Mouse (Mus musculus) hindbrain, embryonic 15.5 days (tissue): ENCODE measurements around the gene Nemp1. TPM values are rescaled to one million over a fixed set of nuclear protein-coding genes. Genes with fewer than 3 reads are reported as not detected.
A peak's percentile ranks its signal among the peaks of the same experiment; 100 is the strongest.

Experiments used
- ATAC-seq: fragments of 200-750 bp; cut with Nextera tagmentation; 2 replicates; pipeline ENCODE4 v1.8.0; 2017; ENCODE audit warnings: low read depth, moderate number of reproducible peaks, moderate TSS enrichment; ENCODE audit not compliant: low FRiP score
- H3K27ac ChIP-seq: fragments of 300-500 bp; sonication (generic); replicated peaks from 2 replicates; pipeline ENCODE4 v1.5.1; 2015; ENCODE audit warnings: mild to moderate bottlenecking, inconsistent platforms
- H3K27me3 ChIP-seq: fragments of 300-500 bp; sonication (generic); 2 replicates; pipeline ENCODE4 v1.6.1; 2015; ENCODE audit warnings: control low read depth, inconsistent platforms
- H3K36me3 ChIP-seq: fragments of 300-500 bp; sonication (generic); 2 replicates; pipeline ENCODE4 v1.6.1; 2015; ENCODE audit warnings: control low read depth, inconsistent platforms
- H3K4me1 ChIP-seq: fragments of 300-500 bp; sonication (generic); replicated peaks from 2 replicates; pipeline ENCODE4 v1.6.1; 2015; ENCODE audit warnings: control low read depth, inconsistent platforms
- H3K4me2 ChIP-seq: fragments of 300-500 bp; sonication (generic); 2 replicates; pipeline ENCODE4 v1.6.1; 2015; ENCODE audit warnings: moderate library complexity, mild to moderate bottlenecking, inconsistent platforms
- H3K4me3 ChIP-seq: fragments of 300-500 bp; sonication (generic); 2 replicates; pipeline ENCODE4 v1.5.1; 2015; ENCODE audit warnings: mild to moderate bottlenecking, inconsistent platforms
- H3K9ac ChIP-seq: fragments of 300-500 bp; sonication (generic); 2 replicates; pipeline ENCODE4 v1.6.1; 2015; ENCODE audit warnings: inconsistent platforms
- H3K9me3 ChIP-seq: fragments of 300-500 bp; sonication (generic); 2 replicates; pipeline ENCODE4 v1.6.1; 2016; ENCODE audit warnings: control low read depth, inconsistent platforms
- WGBS: fragments of 180-500 bp; shearing (Covaris S2); methylation state at CpG from one replicate; pipeline ENCODE4 v1.1.7; 2015; 5-methylcytosine and 5-hydroxymethylcytosine counted together
- polyA plus RNA-seq: library from polyadenylated mRNA; unstranded; fragments of >200 nt; fragmentation: Nextera tagmentation; extraction: Ambion mirVana; gene quantifications from 2 replicates; pipeline ENCODE4 v1.2.1, GENCODE M21; 2015

The Nemp1 gene
- polyA plus RNA-seq, 1 experiment from 2014 or later: 3.1 TPM

GRCm38 (mm10) chr10:127738151-127738882 is 71.6 kb downstream of the Nemp1 start:
- no peak for ATAC-seq
- Histone ChIP-seq H3K4me1 (peaks cover 21% of the 10 kb centered on the region), H3K4me2 (peak overlapping the region; percentile 75), H3K4me3 (peak overlapping the region; percentile 96; the same call in 1 of the 2 replicates), H3K9ac (no peak overlapping the region), H3K27ac (no peak overlapping the region), H3K9me3 (no peaks in the 10 kb centered on the region), H3K27me3 (no peaks in the 10 kb centered on the region), H3K36me3 (peaks cover 21% of the 10 kb centered on the region)
- WGBS: 52% methylated on average over 13 of the region's 13 CpGs

GRCm38 (mm10) chr10:127739083-127739660 is 72.5 kb downstream of the Nemp1 start, which contains the start of gene Zbtb39:
Gene Zbtb39 (plus strand): TSS chr10:127739538.
- Histone ChIP-seq H3K4me2 (peak within 1 kb of the TSS; percentile 75), H3K9me3 (no peaks in the 10 kb centered on the region), H3K4me3 (peak within 1 kb of the TSS; percentile 96), H3K27ac (peak within 1 kb of the TSS; percentile 86), H3K27me3 (no peaks in the 10 kb centered on the region), H3K36me3 (peaks cover 29% of the 10 kb centered on the region), H3K9ac (peak within 1 kb of the TSS; percentile 97), H3K4me1 (peaks cover 21% of the 10 kb centered on the region)
- ATAC-seq: peak; percentile 82
- WGBS: 3% methylated on average over 16 of the region's 61 CpGs

GRCm38 (mm10) chr10:127739661-127740161 is 73.0 kb downstream of the Nemp1 start:
- peak; percentile 63 for ATAC-seq
- peak overlapping the region; percentile 86 for H3K27ac ChIP-seq
- H3K9ac ChIP-seq: peak overlapping the region; percentile 97
- peak overlapping the region; percentile 96 for H3K4me3 ChIP-seq
- peaks cover 21% of the 10 kb centered on the region for H3K4me1 ChIP-seq
- no peaks in the 10 kb centered on the region for H3K27me3 ChIP-seq
- peak overlapping the region; percentile 75 for H3K4me2 ChIP-seq
- H3K36me3 ChIP-seq: peaks cover 35% of the 10 kb centered on the region
- H3K9me3 ChIP-seq: no peaks in the 10 kb centered on the region
- under 1% methylated on average over 45 of the region's 55 CpGs for WGBS

GRCm38 (mm10) chr10:127744661-127745060 is 78.0 kb downstream of the Nemp1 start:
- no peak overlapping the region for H3K27ac ChIP-seq
- H3K4me2 ChIP-seq: no peak overlapping the region
- H3K36me3 ChIP-seq: peaks cover 61% of the 10 kb centered on the region
- 67% methylated on average over 5 of the region's 5 CpGs for whole genome bisulfite sequencing
- no peak overlapping the region for H3K9ac ChIP-seq
- H3K27me3 ChIP-seq: no peaks in the 10 kb centered on the region
- no peaks in the 10 kb centered on the region for H3K9me3 ChIP-seq
- peaks cover 18% of the 10 kb centered on the region for H3K4me1 ChIP-seq
- no peak overlapping the region for H3K4me3 ChIP-seq
- ATAC-seq: no peak

- no peaks in the 10 kb centered on the region for H3K27me3 ChIP-seq
- no peak overlapping the region for H3K9ac ChIP-seq
- H3K9me3 ChIP-seq: no peaks in the 10 kb centered on the region
- H3K4me1 ChIP-seq: peaks cover 10% of the 10 kb centered on the region
- peaks cover 61% of the 10 kb centered on the region for H3K36me3 ChIP-seq
- 82% methylated on average over 5 of the region's 5 CpGs for WGBS
- ATAC-seq: no peak
- H3K4me2 ChIP-seq: no peak overlapping the region
- no peak overlapping the region for H3K27ac ChIP-seq
- H3K4me3 ChIP-seq: no peak overlapping the region
Measured at GRCm38 (mm10) chr10:127745886-127746285, 79.2 kb downstream of the Nemp1 start.

GRCm38 (mm10) chr10:127747254-127747653 is 80.6 kb downstream of the Nemp1 start:
- no peak overlapping the region for H3K9ac ChIP-seq
- peaks cover 50% of the 10 kb centered on the region for H3K36me3 ChIP-seq
- 95% methylated on average over 8 of the region's 8 CpGs for WGBS
- 0 out of 2 replicates have a peak, but pooled peaks cover 6% of the 10 kb centered on the region for H3K4me1 ChIP-seq
- H3K4me2 ChIP-seq: no peak overlapping the region
- H3K9me3 ChIP-seq: no peaks in the 10 kb centered on the region
- H3K27ac ChIP-seq: no peak overlapping the region
- no peak for ATAC-seq
- no peaks in the 10 kb centered on the region for H3K27me3 ChIP-seq
- no peak overlapping the region for H3K4me3 ChIP-seq

GRCm38 (mm10) chr10:127748847-127749612 is 82.3 kb downstream of the Nemp1 start:
- no peak overlapping the region; the same call in 1 of the 2 replicates for H3K4me2 ChIP-seq
- WGBS: 11% methylated on average over 7 of the region's 8 CpGs
- no peak for ATAC-seq
- H3K9ac ChIP-seq: no peak overlapping the region
- H3K27me3 ChIP-seq: no peaks in the 10 kb centered on the region
- H3K36me3 ChIP-seq: peaks cover 33% of the 10 kb centered on the region
- no peak overlapping the region for H3K27ac ChIP-seq
- no peaks in the 10 kb centered on the region for H3K9me3 ChIP-seq
- 0 out of 2 replicates have a peak, but pooled peaks cover 6% of the 10 kb centered on the region for H3K4me1 ChIP-seq
- H3K4me3 ChIP-seq: no peak overlapping the region

- H3K27ac ChIP-seq: no peak overlapping the region
- ATAC-seq: peak; percentile 59; the same call in 1 of the 2 replicates
- H3K36me3 ChIP-seq: peaks cover 22% of the 10 kb centered on the region
- H3K9ac ChIP-seq: no peak overlapping the region
- 52% methylated on average over 24 of the region's 24 CpGs for WGBS
- peak overlapping the region; percentile 36 for H3K4me2 ChIP-seq
- no peaks in the 10 kb centered on the region for H3K9me3 ChIP-seq
- H3K4me1 ChIP-seq: 0 out of 2 replicates have a peak, but pooled peaks cover 6% of the 10 kb centered on the region
- H3K4me3 ChIP-seq: peak overlapping the region; percentile 13
- no peaks in the 10 kb centered on the region for H3K27me3 ChIP-seq
Measured at GRCm38 (mm10) chr10:127750136-127750777, 83.6 kb downstream of the Nemp1 start.

Other genes with a start within 250 kb of the Nemp1 start
- gene Stac3, start 165.2 kb upstream of the Nemp1 start, polyA plus RNA-seq: 2.5 and 2.9 TPM in 2 replicates
- gene Ndufa4l2, start 151.9 kb upstream of the Nemp1 start, polyA plus RNA-seq: 20.7 and 24.4 TPM in 2 replicates
- gene Shmt2, start 144.5 kb upstream of the Nemp1 start, polyA plus RNA-seq: 56.2 and 64.8 TPM in 2 replicates
- 161 and 194 TPM in 2 replicates for gene Nxph4, start 132.3 kb upstream of the Nemp1 start, polyA plus RNA-seq
- 102 and 114 TPM in 2 replicates for gene Lrp1, start 45.8 kb upstream of the Nemp1 start, polyA plus RNA-seq
- gene Stat6, start 23.9 kb upstream of the Nemp1 start, polyA plus RNA-seq: 6.2 and 6.3 TPM in 2 replicates
- gene Nab2, start 1.7 kb downstream of the Nemp1 start, polyA plus RNA-seq: 2.5 and 2.7 TPM in 2 replicates
- 0.72 and 0.77 TPM in 2 replicates for gene Myo1a, start 38.3 kb downstream of the Nemp1 start, polyA plus RNA-seq
- gene Tac2, start 57.6 kb downstream of the Nemp1 start, polyA plus RNA-seq: 0.42 and 1.2 TPM in 2 replicates
- gene Zbtb39, start 72.6 kb downstream of the Nemp1 start, polyA plus RNA-seq: 3.2 and 4.1 TPM in 2 replicates
- gene Gpr182, start 84.8 kb downstream of the Nemp1 start, polyA plus RNA-seq: 1.8 TPM in 2 replicates
- gene Rdh1, start 92.8 kb downstream of the Nemp1 start, polyA plus RNA-seq: 0.08 TPM in 1 of 2 replicates, not detected in the other
- not detected in 2 replicates for gene Rdh16f1, start 92.9 kb downstream of the Nemp1 start, polyA plus RNA-seq
- 0.09 and 0.21 TPM in 2 replicates for gene Rdh9, start 109.5 kb downstream of the Nemp1 start, polyA plus RNA-seq
- gene Rdh16, start 134.3 kb downstream of the Nemp1 start, polyA plus RNA-seq: not detected in 2 replicates
- not detected in 2 replicates for gene Rdh19, start 183.0 kb downstream of the Nemp1 start, polyA plus RNA-seq
- not detected in 2 replicates for gene Rdh16f2, start 199.6 kb downstream of the Nemp1 start, polyA plus RNA-seq
- gene Rdh7, start 221.9 kb downstream of the Nemp1 start, polyA plus RNA-seq: not detected in 2 replicates
- gene Sdr9c7, start 231.6 kb downstream of the Nemp1 start, polyA plus RNA-seq: not detected in 2 replicates